Mouse (Mus musculus) T-cell, adult 66 days (primary cell): Measurements from ENCODE around the gene Vmn1r127. TPM values are rescaled to one million over a fixed set of nuclear protein-coding genes. Genes with fewer than 3 reads are reported as not detected.

ENCODE experiments used
- total RNA-seq, 2 experiments: library from RNA; stranded (reverse); gene quantifications; 3 replicates in 1 of 2; 4 replicates in 1 of 2; pipeline ENCODE4 v1.2.4; 2023

Vmn1r127 gene
- not detected for total RNA-seq

DNA sequence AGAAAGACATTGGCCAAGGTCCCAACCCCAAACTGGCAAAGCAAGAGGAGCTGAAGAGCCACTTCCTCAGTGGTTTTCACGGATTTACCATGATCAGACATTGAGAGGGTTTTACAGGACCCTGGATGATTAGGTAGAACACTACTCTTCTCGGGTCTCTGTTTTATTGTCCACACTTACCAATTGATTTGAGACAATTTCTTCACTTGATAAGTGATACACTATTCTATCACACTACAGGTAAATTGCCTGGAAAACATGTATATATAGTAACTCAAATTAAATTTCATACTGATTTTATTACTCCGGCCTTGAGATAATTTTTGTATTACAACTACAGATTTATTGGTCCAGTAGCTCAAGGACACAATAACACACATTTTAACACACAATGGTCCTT, at the start of gene Vmn1r127:
Vmn1r127 (minus strand) TSS at position 101 of the 400 bp plus-strand sequence.

DNA sequence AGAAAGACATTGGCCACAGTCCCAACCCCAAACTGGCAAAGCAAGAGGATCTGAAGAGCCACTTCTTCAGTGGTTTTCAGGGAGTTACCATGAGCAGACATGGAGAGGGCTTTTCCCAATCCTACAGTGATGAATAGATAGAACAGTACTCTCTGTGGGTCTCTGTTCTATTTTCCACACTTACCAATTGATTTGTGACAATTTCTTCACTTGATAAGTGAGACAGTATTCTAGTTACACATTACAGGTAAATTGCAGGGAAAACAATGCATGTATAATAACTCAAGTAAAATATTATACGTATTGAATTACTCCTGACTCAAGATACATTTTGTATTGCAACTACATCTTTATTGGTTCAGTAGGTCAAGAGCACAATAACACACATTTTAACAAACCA, 41.5 kb upstream of the Vmn1r127 start, which contains the start of gene Vmn1r129:
Vmn1r129 (minus strand) TSS at position 101 of the 400 bp plus-strand sequence.

GRCm38 (mm10) chr7:21349073-21349472, 29.4 kb upstream of the Vmn1r127 start, which contains the start of gene Vmn1r128:
Gene Vmn1r128 (plus strand): TSS chr7:21349373.

DNA sequence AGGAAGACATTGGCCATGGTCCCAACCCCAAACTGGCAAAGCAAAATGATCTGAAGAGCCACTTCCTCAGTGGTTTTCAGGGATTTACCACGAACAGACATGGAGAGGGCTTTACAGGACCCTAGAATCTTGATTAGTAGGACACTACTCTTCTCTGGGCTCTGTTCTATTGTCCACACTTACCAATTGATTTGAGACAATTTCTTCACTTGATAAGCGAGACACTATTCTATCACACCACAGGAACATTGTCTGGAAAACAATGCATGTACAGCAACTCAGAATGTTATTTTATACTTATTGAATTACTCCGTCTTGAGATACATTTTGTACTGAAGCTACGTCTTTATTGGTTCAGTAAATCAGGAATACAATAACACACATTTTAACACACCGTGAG, 18.3 kb downstream of the Vmn1r127 start, which contains the start of gene Vmn1r126:
Vmn1r126 (minus strand) TSS at position 101 of the 400 bp plus-strand sequence.

GRCm38 (mm10) chr7:21271879-21272278, 47.8 kb downstream of the Vmn1r127 start, which contains the start of gene Vmn1r125:
Gene Vmn1r125 (plus strand): TSS chr7:21272179.

Other genes starting within 250 kb of the Vmn1r127 start
- not detected for gene Vmn1r121, start 221.3 kb downstream of the Vmn1r127 start, total RNA-seq
- gene Vmn1r122, start 185.7 kb downstream of the Vmn1r127 start, total RNA-seq: not detected
- not detected for gene Vmn1r123, start 157.7 kb downstream of the Vmn1r127 start, total RNA-seq
- gene Gm5157, start 129.4 kb downstream of the Vmn1r127 start, total RNA-seq: not detected
- not detected for gene Vmn1r124, start 59.2 kb downstream of the Vmn1r127 start, total RNA-seq
- not detected for gene Vmn1r125, start 47.7 kb downstream of the Vmn1r127 start, total RNA-seq
- gene Vmn1r126, start 18.4 kb downstream of the Vmn1r127 start, total RNA-seq: not detected
- gene Vmn1r128, start 29.5 kb upstream of the Vmn1r127 start, total RNA-seq: not detected
- gene Vmn1r129, start 41.4 kb upstream of the Vmn1r127 start, total RNA-seq: not detected
- gene Gm6882, start 112.9 kb upstream of the Vmn1r127 start, total RNA-seq: not detected
- not detected for gene Vmn1r130, start 191.9 kb upstream of the Vmn1r127 start, total RNA-seq
- gene Vmn1r131, start 226.2 kb upstream of the Vmn1r127 start, total RNA-seq: not detected